Mouse (Mus musculus): ENCODE measurements around the gene Vgll4. TPM values are rescaled to one million over a fixed set of nuclear protein-coding genes. Genes with fewer than 3 reads are reported as not detected.

Gene Vgll4
- total RNA-seq, 2 experiments from 2014 or later, result 16.7 to 25.6 TPM

DNA sequence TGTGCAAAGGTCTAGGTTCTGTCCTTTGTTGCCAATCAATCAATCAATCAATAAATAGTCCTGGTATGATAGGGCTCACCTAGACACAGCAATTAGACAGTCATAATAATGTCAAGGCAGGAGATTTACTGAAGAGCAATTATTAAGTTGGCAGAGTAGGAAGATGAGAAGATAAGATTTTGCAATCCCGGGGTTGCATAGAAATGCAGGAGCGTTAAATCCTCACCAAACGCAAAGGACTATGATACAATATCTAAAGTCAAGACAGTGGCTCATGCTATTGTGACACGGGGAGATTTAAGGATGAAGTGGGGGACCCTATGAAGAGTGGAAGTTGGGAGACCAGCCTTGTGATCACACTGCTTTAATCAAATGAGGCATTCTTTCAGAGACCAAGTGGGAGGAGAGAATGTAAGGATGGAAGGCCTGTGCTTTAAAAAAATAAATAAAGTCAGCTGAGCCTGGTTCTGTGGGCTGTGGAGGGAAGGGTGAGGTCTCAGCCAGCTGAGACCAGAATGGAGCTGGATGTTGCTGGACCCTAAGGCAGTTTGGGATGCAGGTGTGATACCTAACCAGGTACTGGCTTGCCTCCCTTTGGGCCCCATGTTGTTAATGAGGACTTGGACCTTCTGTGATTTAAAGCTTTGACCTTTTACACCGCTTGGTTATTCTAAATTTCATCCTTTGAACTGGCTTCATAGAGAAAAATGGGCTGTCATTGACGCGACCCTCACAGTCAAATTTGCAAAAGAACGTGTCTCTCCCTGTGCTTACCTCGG is 139.9 kb downstream of the Vgll4 start:
- Histone ChIP-seq H3K27ac (no peak overlapping the region), H3K4me3 (no peak overlapping the region)
- TF ChIP-seq CTCF (IDR thresholded peaks at IDR 0.05), result no peak
- intact Hi-C loops (cut with DNase I), result no loop called here
- no peak for DNase-seq

GRCm38 (mm10) chr6:114826889-114827288 is 142.9 kb downstream of the Vgll4 start:
- TF ChIP-seq CTCF (IDR thresholded peaks at IDR 0.05), result no peak
- no peak overlapping the region for H3K27ac ChIP-seq
- DNase-seq, result no peak
- no peak overlapping the region for H3K4me3 ChIP-seq
- intact Hi-C loops (cut with DNase I), result no loop called here

DNA sequence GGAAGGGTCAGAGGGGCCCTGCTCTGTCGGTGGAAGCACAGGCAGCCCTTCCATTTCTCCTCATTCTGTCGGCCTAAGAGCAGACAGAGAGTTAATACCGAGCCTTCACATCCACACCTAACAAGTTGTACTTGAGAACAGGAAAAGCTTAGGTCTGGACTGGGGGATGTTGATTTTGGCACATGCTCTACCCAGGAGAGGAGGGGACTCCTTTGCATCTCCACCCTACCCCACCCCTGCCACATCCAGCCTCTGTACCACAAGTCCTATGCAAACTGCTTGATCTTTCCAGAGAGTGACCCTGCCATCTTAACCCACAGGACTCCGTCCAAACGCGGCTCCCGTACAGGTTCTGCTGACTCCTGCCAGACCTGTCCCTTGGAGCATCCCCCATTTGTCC is 148.1 kb downstream of the Vgll4 start:
- no peak for TF ChIP-seq CTCF (IDR thresholded peaks at IDR 0.05)
- H3K4me3 ChIP-seq, result no peak overlapping the region
- intact Hi-C loops (cut with DNase I), result no loop called here
- no peak for DNase-seq
- peak overlapping the region; percentile 28; the same call in 1 of the 2 replicates for H3K27ac ChIP-seq

GRCm38 (mm10) chr6:114819971-114820481 is 149.8 kb downstream of the Vgll4 start:
- Histone ChIP-seq H3K27ac (peak overlapping the region; percentile 25; the same call in 1 of the 2 replicates), H3K4me3 (no peak overlapping the region)
- intact Hi-C loops (cut with DNase I), result no loop called here
- no peak for DNase-seq
- no peak for TF ChIP-seq CTCF (IDR thresholded peaks at IDR 0.05)

GRCm38 (mm10) chr6:114818471-114818870 is 151.3 kb downstream of the Vgll4 start:
- intact Hi-C loops (cut with DNase I), result no loop called here
- no peak for TF ChIP-seq CTCF (IDR thresholded peaks at IDR 0.05)
- peak overlapping the region; percentile 63 for H3K27ac ChIP-seq
- H3K4me3 ChIP-seq, result no peak overlapping the region
- DNase-seq, result no peak

DNA sequence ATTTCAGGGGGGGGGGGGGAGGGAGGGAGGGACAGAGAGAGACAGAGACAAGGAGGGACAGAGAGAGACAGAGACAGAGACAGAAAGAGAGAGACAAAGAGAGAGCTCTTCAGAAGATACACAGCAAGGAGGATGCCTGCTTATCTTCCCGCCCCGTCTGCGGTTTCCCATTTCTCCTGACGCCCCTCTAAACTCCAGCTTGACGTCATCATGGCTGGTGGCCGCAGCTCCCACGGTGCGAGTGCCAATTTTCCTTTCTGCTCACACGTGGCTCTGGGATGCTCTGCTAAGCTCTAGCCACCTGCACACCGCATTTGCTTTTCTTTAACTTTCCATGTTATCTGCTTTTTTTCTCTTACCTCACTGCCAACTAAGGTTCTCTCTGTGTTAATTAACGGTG is 151.8 kb downstream of the Vgll4 start:
- no peak for TF ChIP-seq CTCF (IDR thresholded peaks at IDR 0.05)
- intact Hi-C loops (cut with DNase I), result no loop called here
- Histone ChIP-seq H3K27ac (peak overlapping the region; percentile 63), H3K4me3 (no peak overlapping the region)
- DNase-seq, result peak; percentile 38

DNA sequence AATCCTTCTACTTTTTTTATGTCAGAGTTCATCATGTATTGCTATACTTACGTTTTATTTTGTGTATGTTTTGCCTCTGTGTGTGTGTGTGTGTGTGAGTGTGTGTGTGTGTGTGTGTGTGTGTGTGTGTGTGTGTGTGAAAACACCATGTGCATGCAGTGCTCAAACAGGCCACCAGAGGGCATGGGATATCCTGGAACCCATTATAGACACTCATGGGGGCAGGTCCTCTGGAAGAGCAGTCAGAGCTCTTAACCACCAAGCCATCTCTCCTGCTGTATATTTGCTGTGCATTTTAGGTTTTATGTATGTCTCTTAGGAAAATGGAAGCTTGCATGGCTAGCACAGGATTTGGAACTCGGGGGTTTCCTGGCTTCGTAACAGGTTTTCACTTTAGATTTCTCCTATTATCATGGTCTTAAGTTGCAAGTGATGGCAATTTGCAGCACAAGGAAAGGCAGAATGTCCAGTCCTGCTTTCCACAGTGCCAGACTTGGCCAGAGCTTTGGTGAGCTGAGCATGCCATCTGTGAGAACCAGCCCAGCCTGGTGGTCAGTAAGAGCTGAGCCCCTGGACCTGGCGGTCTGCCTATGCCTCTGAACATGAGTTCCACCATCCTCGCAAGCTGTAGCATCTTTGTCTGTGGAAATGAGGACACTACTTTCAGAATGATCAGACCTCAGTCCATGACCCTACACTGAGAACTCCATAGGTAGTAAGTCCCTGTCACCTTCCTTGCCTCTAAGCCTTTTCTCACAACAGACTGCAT is 154.7 kb downstream of the Vgll4 start:
- Histone ChIP-seq H3K27ac (peak overlapping the region; percentile 89), H3K4me3 (no peak overlapping the region)
- intact Hi-C loops (cut with DNase I), result no loop called here
- peak; percentile 45 for TF ChIP-seq CTCF (IDR thresholded peaks at IDR 0.05)
- peak; percentile 41 for DNase-seq

DNA sequence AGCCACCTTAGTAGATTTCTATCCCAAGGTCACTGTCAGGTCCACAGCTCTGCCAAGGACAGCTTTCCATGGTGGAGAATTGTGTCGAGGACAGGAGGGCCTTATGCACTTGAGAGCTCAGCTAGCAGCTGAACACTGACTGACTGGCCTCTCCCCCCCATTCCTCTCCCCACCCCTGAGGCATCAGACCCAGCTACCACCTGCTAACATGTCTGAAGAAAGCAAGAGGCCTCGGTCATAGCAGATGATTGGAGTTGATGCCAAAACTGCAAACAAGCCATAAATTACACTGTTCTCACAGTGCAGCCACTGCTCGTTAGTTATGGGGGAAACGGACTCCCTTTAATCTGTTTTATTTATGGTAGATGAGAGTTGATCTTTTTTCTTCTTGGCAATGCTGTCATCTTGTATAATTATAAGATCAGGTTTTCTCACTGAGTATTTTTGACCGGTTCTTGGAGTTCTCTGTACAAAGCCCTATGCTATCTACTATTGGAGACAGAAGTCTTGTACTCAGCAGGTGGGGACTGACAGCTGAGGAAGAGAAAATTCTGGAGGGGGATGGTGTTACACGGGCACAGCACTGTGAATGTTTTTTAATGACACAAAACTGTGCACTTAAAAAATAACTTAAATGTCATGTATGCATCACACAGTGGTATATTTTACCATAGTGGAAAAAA is 155.5 kb downstream of the Vgll4 start:
- Histone ChIP-seq H3K4me3 (no peak overlapping the region), H3K27ac (peak overlapping the region; percentile 89)
- DNase-seq, result peak; percentile 48
- intact Hi-C loops (cut with DNase I), result no loop called here
- TF ChIP-seq CTCF (IDR thresholded peaks at IDR 0.05), result no peak

DNA sequence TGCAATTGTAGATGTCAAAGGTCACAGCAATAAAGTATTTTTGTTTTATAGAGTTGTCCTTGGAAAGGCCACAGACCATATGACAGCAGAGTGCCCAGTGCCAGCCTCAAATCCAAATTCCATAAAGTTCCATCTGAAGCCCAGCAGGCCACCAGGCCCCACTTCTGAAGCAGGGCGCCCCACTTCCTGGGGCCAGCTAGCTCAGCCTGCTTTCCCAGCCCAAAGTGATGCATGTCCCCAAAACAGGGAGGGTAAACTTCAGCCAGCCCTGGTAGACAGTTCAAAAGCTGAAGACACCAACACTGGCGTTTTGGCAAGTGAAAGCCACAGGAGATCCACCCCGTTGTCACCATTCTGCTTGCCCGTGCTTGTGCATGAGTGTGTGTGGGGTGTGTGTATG is 157.0 kb downstream of the Vgll4 start:
- Histone ChIP-seq H3K4me3 (no peak overlapping the region), H3K27ac (peak overlapping the region; percentile 89)
- intact Hi-C loops (cut with DNase I), result loop anchor here (2.0 kb wide), 2 partner anchors 20 to 108 kb away; no protein-coding TSS in a partner anchor
- DNase-seq, result peak; percentile 53
- TF ChIP-seq CTCF (IDR thresholded peaks at IDR 0.05), result no peak

DNA sequence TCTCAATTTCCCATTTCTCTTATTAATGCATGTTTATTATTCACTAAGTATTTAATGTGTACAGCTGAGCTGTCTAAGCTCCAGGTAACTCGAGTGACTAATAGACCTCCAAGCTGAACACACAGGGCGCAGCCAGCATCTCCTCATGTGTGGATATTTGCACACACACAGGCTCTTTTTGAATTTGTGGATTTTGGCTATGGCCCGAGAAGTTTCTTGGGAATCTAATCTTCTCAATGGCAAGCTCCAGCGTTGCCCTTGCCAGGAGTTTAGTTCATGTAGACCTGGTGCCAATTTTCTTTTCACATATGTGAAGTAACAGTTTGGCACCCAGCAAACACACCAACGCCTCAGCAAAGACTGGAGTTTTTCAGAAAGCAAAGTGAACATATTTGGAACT is 157.5 kb downstream of the Vgll4 start:
- TF ChIP-seq CTCF (IDR thresholded peaks at IDR 0.05), result no peak
- peak overlapping the region; percentile 89 for H3K27ac ChIP-seq
- intact Hi-C loops (cut with DNase I), result loop anchor here (2.0 kb wide), 2 partner anchors 20 to 108 kb away; no protein-coding TSS in a partner anchor

More for the DNA sequence above, 157.5 kb downstream of the Vgll4 start:
- peak; percentile 76 for DNase-seq
- no peak overlapping the region for H3K4me3 ChIP-seq

Other genes starting within 250 kb of the Vgll4 start
- gene Tamm41, start 67.9 kb upstream of the Vgll4 start, total RNA-seq (2021), result 1 to 10 TPM; 6.7 to 8.1 TPM
- gene Syn2, start 164.9 kb upstream of the Vgll4 start, total RNA-seq (2021), result 1 to 10 TPM in 1 of 2 experiments, under 1 TPM in 1; 0.87 to 1.5 TPM

Measured in gastrocnemius, adult 2 months (tissue).